Mouse (Mus musculus) stomach, postnatal 0 days (tissue): ENCODE results near the gene Nanos3. TPM values are rescaled to one million over a fixed set of nuclear protein-coding genes. Genes with fewer than 3 reads are reported as not detected.

Source experiments
- ATAC-seq: fragments of 200-750 bp; cut with Nextera tagmentation; 2 replicates; pipeline ENCODE4 v1.8.0; 2017; ENCODE audit not compliant: low FRiP score, low TSS enrichment
- DNase-seq: peaks from one replicate; pipeline ENCODE4 v3.0.0-alpha.2; 2016; ENCODE audit warnings: low spot score
- H3K27ac ChIP-seq: fragments of 300-500 bp; sonication (generic); replicated peaks from 2 replicates; pipeline ENCODE4 v1.5.1; 2014; ENCODE audit warnings: mild to moderate bottlenecking, control low read depth
- H3K27me3 ChIP-seq: fragments of 300-500 bp; sonication (generic); 2 replicates; pipeline ENCODE4 v1.6.1; 2014; ENCODE audit warnings: low read length; ENCODE audit not compliant: control insufficient read depth, insufficient read depth
- H3K36me3 ChIP-seq: fragments of 300-500 bp; sonication (generic); 2 replicates; pipeline ENCODE4 v1.6.1; 2014; ENCODE audit warnings: low read length, mixed read lengths; ENCODE audit not compliant: control insufficient read depth, insufficient read depth
- H3K4me1 ChIP-seq: fragments of 300-500 bp; sonication (generic); replicated peaks from 2 replicates; pipeline ENCODE4 v1.6.1; 2014; ENCODE audit warnings: antibody characterized with exemption; ENCODE audit not compliant: control insufficient read depth, insufficient read depth
- H3K4me2 ChIP-seq: fragments of 300-500 bp; sonication (generic); replicated peaks from 2 replicates; pipeline ENCODE4 v1.6.1; 2014; ENCODE audit warnings: low read depth, mild to moderate bottlenecking, control low read depth, moderate library complexity
- H3K4me3 ChIP-seq: fragments of 300-500 bp; sonication (generic); 2 replicates; pipeline ENCODE4 v1.5.1; 2014; ENCODE audit warnings: low read depth, low read length, control low read depth
- H3K9ac ChIP-seq: fragments of 300-500 bp; sonication (generic); 2 replicates; pipeline ENCODE4 v1.6.1; 2014; ENCODE audit warnings: mild to moderate bottlenecking, low read length, control low read depth, mixed read lengths
- H3K9me3 ChIP-seq: fragments of 300-500 bp; sonication (generic); 2 replicates; pipeline ENCODE4 v1.6.1; 2016; ENCODE audit warnings: low read length; ENCODE audit not compliant: control insufficient read depth
- CTCF ChIP-seq: IDR thresholded peaks from 2 replicates; pipeline ENCODE4 v1.5.1; 2016; ENCODE audit warnings: antibody characterized with exemption, low read depth, mild to moderate bottlenecking, moderate library complexity
- EP300 ChIP-seq: optimal IDR thresholded peaks from 2 replicates; pipeline ENCODE3; 2016; ENCODE audit warnings: antibody characterized with exemption
- WGBS: fragments of 180-500 bp; shearing (Covaris S2); extraction: QIAGEN DNeasy Blood & Tissue Kit; methylation state at CpG from one replicate; pipeline ENCODE4 v1.1.7; 2014; 5-methylcytosine and 5-hydroxymethylcytosine counted together
- polyA plus RNA-seq: library from polyadenylated mRNA; unstranded; fragments of >200 nt; fragmentation: Nextera tagmentation; extraction: Ambion mirVana; gene quantifications from 2 replicates; pipeline ENCODE4 v1.2.1, GENCODE M21; 2015

The Nanos3 gene
- polyA plus RNA-seq, 1 experiment from 2014 or later = 4.4 TPM

GRCm38 (mm10) chr8:84182833-84183232 is 2.2 kb downstream of the Nanos3 start:
- no peaks in the 10 kb centered on the region for H3K27me3 ChIP-seq
- H3K4me2 ChIP-seq = peak overlapping the region; percentile 95
- H3K4me1 ChIP-seq = peaks cover 7% of the 10 kb centered on the region
- H3K36me3 ChIP-seq = no peaks in the 10 kb centered on the region
- H3K9ac ChIP-seq = peak overlapping the region; percentile 87
- peak overlapping the region; percentile 72 for H3K4me3 ChIP-seq
- no peak for TF ChIP-seq CTCF
- no peak for TF ChIP-seq EP300
- H3K27ac ChIP-seq = no peak overlapping the region
- DNase-seq = no peak
- H3K9me3 ChIP-seq = no peaks in the 10 kb centered on the region
- ATAC-seq = no peak
- WGBS = 30% methylated on average over 4 of the region's 4 CpGs

GRCm38 (mm10) chr8:84180530-84181190 is 4.4 kb downstream of the Nanos3 start:
- peak overlapping the region; percentile 33 for H3K4me2 ChIP-seq
- WGBS = 9% methylated on average over 16 of the region's 16 CpGs
- H3K27ac ChIP-seq = no peak overlapping the region
- TF ChIP-seq CTCF (peak; percentile 28), EP300 (no peak)
- H3K36me3 ChIP-seq = no peaks in the 10 kb centered on the region
- ATAC-seq (peak; percentile 19; the same call in 1 of the 2 replicates), DNase-seq (no peak)
- H3K9ac ChIP-seq = no peak overlapping the region; the same call in 1 of the 2 replicates
- H3K4me3 ChIP-seq = no peak overlapping the region
- peaks cover 7% of the 10 kb centered on the region for H3K4me1 ChIP-seq
- no peaks in the 10 kb centered on the region for H3K27me3 ChIP-seq
- H3K9me3 ChIP-seq = no peaks in the 10 kb centered on the region

GRCm38 (mm10) chr8:84179946-84180345 is 5.1 kb downstream of the Nanos3 start:
- ATAC-seq (no peak), DNase-seq (no peak)
- no peak for TF ChIP-seq EP300
- no peak for TF ChIP-seq CTCF
- no peaks in the 10 kb centered on the region for H3K36me3 ChIP-seq
- H3K9ac ChIP-seq = peak overlapping the region; percentile 5; the same call in 1 of the 2 replicates
- H3K27ac ChIP-seq = no peak overlapping the region
- peak overlapping the region; percentile 33; the same call in 1 of the 2 replicates for H3K4me2 ChIP-seq
- H3K4me1 ChIP-seq = peaks cover 7% of the 10 kb centered on the region
- WGBS = 34% methylated on average over 4 of the region's 4 CpGs
- H3K4me3 ChIP-seq = no peak overlapping the region
- no peaks in the 10 kb centered on the region for H3K27me3 ChIP-seq
- no peaks in the 10 kb centered on the region for H3K9me3 ChIP-seq

- H3K9ac ChIP-seq = no peak overlapping the region
- no peaks in the 10 kb centered on the region for H3K27me3 ChIP-seq
- TF ChIP-seq CTCF (no peak), EP300 (no peak)
- peaks cover 3% of the 10 kb centered on the region; the same call in 1 of the 2 replicates for H3K4me1 ChIP-seq
- no peak overlapping the region for H3K4me2 ChIP-seq
- no peaks in the 10 kb centered on the region for H3K9me3 ChIP-seq
- H3K4me3 ChIP-seq = no peak overlapping the region
- ATAC-seq (no peak), DNase-seq (no peak)
- 82% methylated on average over 8 of the region's 8 CpGs for WGBS
- no peaks in the 10 kb centered on the region for H3K36me3 ChIP-seq
- H3K27ac ChIP-seq = no peak overlapping the region
Observed at GRCm38 (mm10) chr8:84178592-84178991, 6.4 kb downstream of the Nanos3 start.

GRCm38 (mm10) chr8:84177405-84177804 is 7.6 kb downstream of the Nanos3 start:
- no peak for TF ChIP-seq CTCF
- TF ChIP-seq EP300 = no peak
- no peak overlapping the region for H3K4me2 ChIP-seq
- no peak overlapping the region for H3K9ac ChIP-seq
- ATAC-seq (no peak), DNase-seq (no peak)
- H3K9me3 ChIP-seq = no peaks in the 10 kb centered on the region
- 76% methylated on average over 3 of the region's 3 CpGs for WGBS
- no peak overlapping the region for H3K27ac ChIP-seq
- no peaks in the 10 kb centered on the region for H3K27me3 ChIP-seq
- H3K36me3 ChIP-seq = peaks cover 2% of the 10 kb centered on the region; the same call in 1 of the 2 replicates
- peaks cover 3% of the 10 kb centered on the region; the same call in 1 of the 2 replicates for H3K4me1 ChIP-seq
- no peak overlapping the region for H3K4me3 ChIP-seq

GRCm38 (mm10) chr8:84176560-84176959 is 8.5 kb downstream of the Nanos3 start:
- no peak for ATAC-seq
- H3K4me3 ChIP-seq = no peak overlapping the region
- H3K9me3 ChIP-seq = no peaks in the 10 kb centered on the region
- H3K36me3 ChIP-seq = peaks cover 2% of the 10 kb centered on the region; the same call in 1 of the 2 replicates
- H3K27ac ChIP-seq = no peak overlapping the region
- H3K4me1 ChIP-seq = peaks cover 3% of the 10 kb centered on the region; the same call in 1 of the 2 replicates
- no peak overlapping the region for H3K4me2 ChIP-seq
- no peaks in the 10 kb centered on the region for H3K27me3 ChIP-seq
- DNase-seq = no peak
- no peak overlapping the region for H3K9ac ChIP-seq
- WGBS = 26% methylated on average over 3 of the region's 3 CpGs
- TF ChIP-seq EP300 = no peak
- no peak for TF ChIP-seq CTCF
